Mouse (Mus musculus) forebrain, embryonic 11.5 days (tissue): Measurements from ENCODE around the gene Ric1. TPM values are rescaled to one million over a fixed set of nuclear protein-coding genes. Genes with fewer than 3 reads are reported as not detected.

Experiments used
- ATAC-seq: fragments of 200-750 bp; cut with Nextera tagmentation; replicated peaks from 2 replicates; pipeline ENCODE4 v1.8.0; 2017; ENCODE audit warnings: moderate TSS enrichment; ENCODE audit not compliant: low FRiP score
- DNase-seq: peaks from one replicate; pipeline ENCODE4 v3.0.0-alpha.2; 2017; ENCODE audit warnings: low spot score
- H3K27ac ChIP-seq: fragments of 300-500 bp; sonication (generic); 2 replicates; pipeline ENCODE4 v1.5.1; 2014; ENCODE audit warnings: low read depth, low read length
- H3K27me3 ChIP-seq: fragments of 300-500 bp; sonication (generic); 2 replicates; pipeline ENCODE4 v1.6.1; 2014; ENCODE audit warnings: mild to moderate bottlenecking, low read length, mixed read lengths; ENCODE audit not compliant: control insufficient read depth, insufficient read depth
- H3K36me3 ChIP-seq: fragments of 300-500 bp; sonication (generic); 2 replicates; pipeline ENCODE4 v1.6.1; 2014; ENCODE audit warnings: mild to moderate bottlenecking, low read length, moderate library complexity, mixed read lengths; ENCODE audit not compliant: control insufficient read depth, insufficient read depth
- H3K4me1 ChIP-seq: fragments of 300-500 bp; sonication (generic); replicated peaks from 2 replicates; pipeline ENCODE4 v1.6.1; 2014; ENCODE audit warnings: low read length, mixed read lengths; ENCODE audit not compliant: control insufficient read depth, insufficient read depth
- H3K4me2 ChIP-seq: fragments of 300-500 bp; sonication (generic); 2 replicates; pipeline ENCODE4 v1.6.1; 2014; ENCODE audit warnings: low read depth, mild to moderate bottlenecking, low read length, moderate library complexity, mixed read lengths; ENCODE audit not compliant: severe bottlenecking
- H3K4me3 ChIP-seq: fragments of 300-500 bp; sonication (generic); 2 replicates; pipeline ENCODE4 v1.5.1; 2014; ENCODE audit warnings: low read depth, low read length
- H3K9ac ChIP-seq: fragments of 300-500 bp; sonication (generic); 2 replicates; pipeline ENCODE4 v1.6.1; 2014; ENCODE audit warnings: low read length
- H3K9me3 ChIP-seq: fragments of 300-500 bp; sonication (generic); 2 replicates; pipeline ENCODE4 v1.6.1; 2016; ENCODE audit warnings: low read length, mixed read lengths; ENCODE audit not compliant: control insufficient read depth
- WGBS: fragments of 180-500 bp; shearing (Covaris S2); extraction: QIAGEN DNeasy Blood & Tissue Kit; methylation state at CpG from one replicate; pipeline ENCODE4 v1.1.7; 2014; 5-methylcytosine and 5-hydroxymethylcytosine counted together
- polyA plus RNA-seq: library from polyadenylated mRNA; unstranded; fragments of >200 nt; fragmentation: Nextera tagmentation; extraction: Ambion mirVana; gene quantifications from 2 replicates; pipeline ENCODE4 v1.2.1, GENCODE M21; 2014

Ric1 gene
- polyA plus RNA-seq, 1 experiment from 2014 or later: 13.5 TPM

GRCm38 (mm10) chr19:29515991-29516390 lies 6.1 kb upstream of the Ric1 start:
- no peak for DNase-seq
- 68% methylated on average over 10 of the region's 10 CpGs for WGBS
- no peak for ATAC-seq

GRCm38 (mm10) chr19:29518409-29518808 lies 3.7 kb upstream of the Ric1 start:
- Histone ChIP-seq H3K4me3 (no peak overlapping the region), H3K27me3 (no peaks in the 10 kb centered on the region), H3K9ac (no peak overlapping the region), H3K36me3 (no peaks in the 10 kb centered on the region), H3K4me2 (no peak overlapping the region), H3K4me1 (no peaks in the 10 kb centered on the region; the same call in 1 of the 2 replicates), H3K9me3 (peaks cover 2% of the 10 kb centered on the region; the same call in 1 of the 2 replicates), H3K27ac (no peak overlapping the region)
- DNase-seq (no peak), ATAC-seq (no peak)
- 97% methylated on average over 7 of the region's 7 CpGs for WGBS

More at GRCm38 (mm10) chr19:29515991-29516390, 6.1 kb upstream of the Ric1 start:
- H3K27ac ChIP-seq: no peak overlapping the region
- peaks cover 2% of the 10 kb centered on the region; the same call in 1 of the 2 replicates for H3K9me3 ChIP-seq
- no peaks in the 10 kb centered on the region for H3K27me3 ChIP-seq
- H3K4me1 ChIP-seq: no peaks in the 10 kb centered on the region
- no peak overlapping the region for H3K4me2 ChIP-seq
- H3K9ac ChIP-seq: no peak overlapping the region
- H3K36me3 ChIP-seq: no peaks in the 10 kb centered on the region
- H3K4me3 ChIP-seq: no peak overlapping the region

GRCm38 (mm10) chr19:29518922-29519321 lies 3.2 kb upstream of the Ric1 start:
- Histone ChIP-seq H3K4me3 (no peak overlapping the region), H3K27me3 (no peaks in the 10 kb centered on the region), H3K4me1 (no peaks in the 10 kb centered on the region; the same call in 1 of the 2 replicates), H3K27ac (no peak overlapping the region), H3K9ac (no peak overlapping the region), H3K9me3 (peaks cover 2% of the 10 kb centered on the region; the same call in 1 of the 2 replicates), H3K4me2 (no peak overlapping the region), H3K36me3 (no peaks in the 10 kb centered on the region)
- 85% methylated on average over 4 of the region's 4 CpGs for WGBS
- ATAC-seq: no peak
- DNase-seq: no peak

GRCm38 (mm10) chr19:29520996-29521560 lies 1.0 kb upstream of the Ric1 start:
- WGBS: 41% methylated on average over 10 of the region's 10 CpGs
- H3K4me2 ChIP-seq: peak overlapping the region; percentile 74; the same call in 1 of the 2 replicates
- no peaks in the 10 kb centered on the region; the same call in 1 of the 2 replicates for H3K4me1 ChIP-seq
- H3K9me3 ChIP-seq: no peaks in the 10 kb centered on the region
- peak overlapping the region; percentile 89 for H3K4me3 ChIP-seq
- no peak overlapping the region; the same call in 1 of the 2 replicates for H3K27ac ChIP-seq
- no peak for ATAC-seq
- no peak for DNase-seq
- peak overlapping the region; percentile 87 for H3K9ac ChIP-seq
- no peaks in the 10 kb centered on the region for H3K36me3 ChIP-seq
- H3K27me3 ChIP-seq: no peaks in the 10 kb centered on the region

- ATAC-seq (peak; percentile 77), DNase-seq (peak; percentile 82)
- Histone ChIP-seq H3K4me2 (peak overlapping the region; percentile 74), H3K27me3 (no peaks in the 10 kb centered on the region), H3K9ac (peak overlapping the region; percentile 87), H3K36me3 (no peaks in the 10 kb centered on the region), H3K9me3 (no peaks in the 10 kb centered on the region), H3K4me1 (no peaks in the 10 kb centered on the region; the same call in 1 of the 2 replicates), H3K27ac (peak overlapping the region; percentile 86), H3K4me3 (peak overlapping the region; percentile 89)
- WGBS: under 1% methylated on average over 71 of the region's 92 CpGs
These were observed 555 bp downstream of the Ric1 start for GRCm38 (mm10) chr19:29522445-29523229.

- 2% methylated on average over 9 of the region's 9 CpGs for WGBS
- peak overlapping the region; percentile 87 for H3K9ac ChIP-seq
- H3K4me2 ChIP-seq: peak overlapping the region; percentile 74
- no peaks in the 10 kb centered on the region for H3K27me3 ChIP-seq
- H3K9me3 ChIP-seq: no peaks in the 10 kb centered on the region
- 0 out of 2 replicates have a peak overlapping the region, but pooled peaks have one; percentile 41 for H3K27ac ChIP-seq
- ATAC-seq (no peak), DNase-seq (no peak)
- H3K4me3 ChIP-seq: peak overlapping the region; percentile 89
- H3K36me3 ChIP-seq: no peaks in the 10 kb centered on the region
- H3K4me1 ChIP-seq: no peaks in the 10 kb centered on the region; the same call in 1 of the 2 replicates
These were observed 1.1 kb downstream of the Ric1 start for GRCm38 (mm10) chr19:29523230-29523582.

- DNase-seq (no peak), ATAC-seq (no peak)
- 47% methylated on average over 5 of the region's 5 CpGs for WGBS
- Histone ChIP-seq H3K36me3 (no peaks in the 10 kb centered on the region), H3K4me2 (peak overlapping the region; percentile 74), H3K9ac (peak overlapping the region; percentile 87), H3K4me1 (no peaks in the 10 kb centered on the region; the same call in 1 of the 2 replicates), H3K27ac (no peak overlapping the region), H3K27me3 (no peaks in the 10 kb centered on the region), H3K4me3 (peak overlapping the region; percentile 89), H3K9me3 (no peaks in the 10 kb centered on the region)
These were observed 1.6 kb downstream of the Ric1 start for GRCm38 (mm10) chr19:29523701-29524100.

- Histone ChIP-seq H3K36me3 (no peaks in the 10 kb centered on the region), H3K4me3 (no peak overlapping the region), H3K27ac (no peak overlapping the region), H3K4me1 (no peaks in the 10 kb centered on the region; the same call in 1 of the 2 replicates), H3K9me3 (no peaks in the 10 kb centered on the region; the same call in 1 of the 2 replicates), H3K27me3 (no peaks in the 10 kb centered on the region), H3K4me2 (no peak overlapping the region), H3K9ac (no peak overlapping the region)
- ATAC-seq (no peak), DNase-seq (no peak)
- 76% methylated on average over 4 of the region's 4 CpGs for WGBS
These were observed 2.5 kb downstream of the Ric1 start for GRCm38 (mm10) chr19:29524614-29525013.
